Mouse (Mus musculus) MEL (cell line): ENCODE data around the gene Gda. TPM values are rescaled to one million over a fixed set of nuclear protein-coding genes. Genes with fewer than 3 reads are reported as not detected.

Experiments used
- DNase-seq: peaks from one replicate; pipeline ENCODE4 v3.0.0; 2011; ENCODE audit warnings: low read depth, low spot score
- H3K27ac ChIP-seq: 2 replicates; pipeline ENCODE4 v1.5.1; 2012; ENCODE audit warnings: low read depth, mild to moderate bottlenecking, control low read depth, low read length, moderate library complexity; ENCODE audit not compliant: control insufficient read depth
- H3K27me3 ChIP-seq, 2 experiments: fragments of 150-350 bp in 1 of 2; sonication (generic) in 1 of 2; 2 replicates each; pipeline ENCODE4 v1.6.1; 2012; ENCODE audit warnings: low read length in 2 of 2, mild to moderate bottlenecking in 2 of 2, improper control_type of control experiment in 1 of 2, moderate library complexity in 1 of 2; ENCODE audit not compliant: insufficient read depth in 2 of 2, control insufficient read depth in 1 of 2
- H3K36me3 ChIP-seq, 2 experiments: 2 replicates each; pipeline ENCODE4 v1.6.1; 2012 to 2014; ENCODE audit warnings: low read length in 2 of 2, improper control_type of control experiment in 1 of 2, inconsistent platforms in 1 of 2, mild to moderate bottlenecking in 1 of 2; ENCODE audit not compliant: insufficient read depth in 2 of 2, control insufficient read depth in 1 of 2
- H3K4me1 ChIP-seq, 2 experiments: fragments of 150-350 bp in 1 of 2; sonication (generic) in 1 of 2; 2 replicates each; pipeline ENCODE4 v1.6.1; 2012; ENCODE audit warnings: low read length in 2 of 2, improper control_type of control experiment in 1 of 2, mild to moderate bottlenecking in 1 of 2; ENCODE audit not compliant: insufficient read depth in 2 of 2, control insufficient read depth in 1 of 2
- H3K4me3 ChIP-seq, 2 experiments: fragments of 150-350 bp in 1 of 2; sonication (generic) in 1 of 2; 2 replicates each; pipeline ENCODE4 v1.5.1; 2012; ENCODE audit warnings: low read depth in 2 of 2, low read length in 2 of 2, mild to moderate bottlenecking in 2 of 2, moderate library complexity in 2 of 2, control low read depth in 1 of 2, improper control_type of control experiment in 1 of 2; ENCODE audit not compliant: control insufficient read depth in 1 of 2, insufficient read depth in 1 of 2
- H3K79me2 ChIP-seq: 2 replicates; pipeline ENCODE4 v1.6.1; 2012; ENCODE audit warnings: mild to moderate bottlenecking, low read length, moderate library complexity; ENCODE audit not compliant: control insufficient read depth, poor library complexity, insufficient read depth
- H3K9ac ChIP-seq: 2 replicates; pipeline ENCODE4 v1.6.1; 2012; ENCODE audit warnings: low read depth, mild to moderate bottlenecking, control low read depth, low read length, moderate library complexity; ENCODE audit not compliant: control insufficient read depth, poor library complexity, severe bottlenecking
- H3K9me3 ChIP-seq: fragments of 150-350 bp; sonication (generic); replicated peaks from 2 replicates; pipeline ENCODE4 v1.6.1; 2012; ENCODE audit warnings: mild to moderate bottlenecking, low read length, improper control_type of control experiment, moderate library complexity; ENCODE audit not compliant: insufficient read depth
- BHLHE40 ChIP-seq: IDR thresholded peaks from 2 replicates; pipeline ENCODE4 v1.6.1; 2012; ENCODE audit warnings: low read depth, mild to moderate bottlenecking, inconsistent platforms, low read length, improper control_type of control experiment, borderline replicate concordance
- CHD1 ChIP-seq: IDR thresholded peaks from 2 replicates; pipeline ENCODE4 v1.6.1; 2012; ENCODE audit warnings: low read depth, mild to moderate bottlenecking, inconsistent platforms, low read length, improper control_type of control experiment
- CTCF ChIP-seq, 3 experiments: IDR thresholded peaks in 2 of 3; conservative IDR thresholded peaks in 1 of 3; 2 replicates each; pipeline ENCODE4 v1.5.1; 2011 to 2012; ENCODE audit warnings: low read length in 3 of 3, low read depth in 2 of 3, mild to moderate bottlenecking in 2 of 3, improper control_type of control experiment in 1 of 3, inconsistent platforms in 1 of 3, mixed read lengths in 1 of 3, moderate library complexity in 1 of 3; ENCODE audit not compliant: control insufficient read depth in 1 of 3, insufficient read depth in 1 of 3, poor library complexity in 1 of 3, severe bottlenecking in 1 of 3
- E2F4 ChIP-seq: IDR thresholded peaks from 2 replicates; pipeline ENCODE4 v1.6.1; 2011; ENCODE audit warnings: low read depth, low read length, improper control_type of control experiment, borderline replicate concordance
- EP300 ChIP-seq, 2 experiments: IDR thresholded peaks; 2 replicates each; pipeline ENCODE4 v1.6.1; 2011; ENCODE audit warnings: improper control_type of control experiment in 2 of 2, low read length in 2 of 2, low read depth in 1 of 2, mild to moderate bottlenecking in 1 of 2
- ETS1 ChIP-seq: IDR thresholded peaks from 2 replicates; pipeline ENCODE4 v1.6.1; 2012; ENCODE audit warnings: low read depth, mild to moderate bottlenecking, inconsistent platforms, low read length, improper control_type of control experiment, moderate library complexity
- GABPA ChIP-seq: IDR thresholded peaks from 2 replicates; pipeline ENCODE4 v1.6.1; 2012; ENCODE audit warnings: low read depth, mild to moderate bottlenecking, inconsistent platforms, low read length, improper control_type of control experiment, moderate library complexity
- GATA1 ChIP-seq: IDR thresholded peaks from 2 replicates; pipeline ENCODE4 v1.6.1; 2011; ENCODE audit warnings: low read depth, low read length, improper control_type of control experiment
- HCFC1 ChIP-seq: IDR thresholded peaks from 2 replicates; pipeline ENCODE4 v1.6.1; 2012; ENCODE audit warnings: low read depth, mild to moderate bottlenecking, inconsistent platforms, low read length, improper control_type of control experiment, moderate library complexity
- JUND ChIP-seq: IDR thresholded peaks from 2 replicates; pipeline ENCODE4 v1.6.1; 2011; ENCODE audit warnings: low read depth, mild to moderate bottlenecking, improper control_type of control experiment, low read length
- MAFK ChIP-seq: IDR thresholded peaks from 2 replicates; pipeline ENCODE4 v1.6.1; 2011; ENCODE audit warnings: low read depth, mild to moderate bottlenecking, low read length, improper control_type of control experiment, borderline replicate concordance
- MAX ChIP-seq: IDR thresholded peaks from 2 replicates; pipeline ENCODE4 v1.6.1; 2011; ENCODE audit warnings: low read length, improper control_type of control experiment
- MAZ ChIP-seq: IDR thresholded peaks from 2 replicates; pipeline ENCODE4 v1.6.1; 2012; ENCODE audit warnings: low read depth, mild to moderate bottlenecking, inconsistent platforms, low read length, improper control_type of control experiment
- MEF2A ChIP-seq: IDR thresholded peaks from 2 replicates; pipeline ENCODE4 v1.6.1; 2014; ENCODE audit warnings: low read depth, mild to moderate bottlenecking, inconsistent platforms, low read length, improper control_type of control experiment; ENCODE audit not compliant: poor library complexity, insufficient replicate concordance, severe bottlenecking; ENCODE audit errors: extremely low read depth
- MXI1 ChIP-seq: IDR thresholded peaks from 2 replicates; pipeline ENCODE4 v1.6.1; 2011; ENCODE audit warnings: mild to moderate bottlenecking, low read depth, low read length, improper control_type of control experiment
- MYB ChIP-seq: IDR thresholded peaks from 2 replicates; pipeline ENCODE4 v1.6.1; 2011; ENCODE audit warnings: mild to moderate bottlenecking, low read depth, low read length, improper control_type of control experiment
- MYC ChIP-seq: IDR thresholded peaks from 2 replicates; pipeline ENCODE4 v1.6.1; 2011; ENCODE audit warnings: low read depth, mild to moderate bottlenecking, low read length, improper control_type of control experiment, moderate library complexity
- RAD21 ChIP-seq: IDR thresholded peaks from 2 replicates; pipeline ENCODE4 v1.6.1; 2011; ENCODE audit warnings: mild to moderate bottlenecking, low read depth, low read length, improper control_type of control experiment
- RCOR1 ChIP-seq: IDR thresholded peaks from 2 replicates; pipeline ENCODE4 v1.6.1; 2012; ENCODE audit warnings: low read depth, mild to moderate bottlenecking, inconsistent platforms, low read length, improper control_type of control experiment
- SIN3A ChIP-seq: IDR thresholded peaks from 2 replicates; pipeline ENCODE4 v1.6.1; 2012; ENCODE audit warnings: low read length, improper control_type of control experiment, inconsistent platforms
- SMC3 ChIP-seq: IDR thresholded peaks from 2 replicates; pipeline ENCODE4 v1.6.1; 2011; ENCODE audit warnings: low read depth, low read length, improper control_type of control experiment
- TAL1 ChIP-seq: IDR thresholded peaks from 2 replicates; pipeline ENCODE4 v1.6.1; 2012; ENCODE audit warnings: mild to moderate bottlenecking, inconsistent platforms, low read length, moderate library complexity, mixed read lengths
- TBP ChIP-seq: IDR thresholded peaks from 2 replicates; pipeline ENCODE4 v1.8.0; 2011; ENCODE audit warnings: low read depth, low read length, improper control_type of control experiment
- TCF12 ChIP-seq: IDR thresholded peaks from 2 replicates; pipeline ENCODE4 v1.6.1; 2014; ENCODE audit warnings: low read depth, mild to moderate bottlenecking, inconsistent platforms, low read length, improper control_type of control experiment, moderate library complexity
- USF1 ChIP-seq: IDR thresholded peaks from 2 replicates; pipeline ENCODE4 v1.6.1; 2014; ENCODE audit warnings: low read depth, mild to moderate bottlenecking, inconsistent platforms, low read length, improper control_type of control experiment, moderate library complexity
- ZMIZ1 ChIP-seq: IDR thresholded peaks from 2 replicates; pipeline ENCODE4 v1.6.1; 2012; ENCODE audit warnings: low read depth, mild to moderate bottlenecking, inconsistent platforms, low read length, improper control_type of control experiment, moderate library complexity
- ZNF384 ChIP-seq: IDR thresholded peaks from 2 replicates; pipeline ENCODE4 v1.6.1; 2012; ENCODE audit warnings: low read depth, mild to moderate bottlenecking, inconsistent platforms, low read length, improper control_type of control experiment
- polyA plus RNA-seq, 2 experiments: library from polyadenylated mRNA; stranded (reverse) in 1 of 2; unstranded in 1 of 2; fragments of >175 nt in 1 of 2; fragments of >200 nt in 1 of 2; gene quantifications; 2 replicates each; pipeline versions ENCODE4 v1.2.1 to v1.2.4; 2012; ENCODE audit warnings: low replicate concordance in 2 of 2, low read depth in 1 of 2; ENCODE audit not compliant: insufficient read length in 2 of 2, insufficient read depth in 1 of 2, missing spikeins in 1 of 2
- total RNA-seq: library from RNA; depleted of rRNA; stranded (reverse); fragments of 300-350 nt; gene quantifications from 2 replicates; pipeline ENCODE4 v1.2.3, GENCODE M21; 2012

Gda gene
- total and polyA plus RNA-seq, 3 experiments = 0.38 to 2.9 TPM; not detected in 1

DNA sequence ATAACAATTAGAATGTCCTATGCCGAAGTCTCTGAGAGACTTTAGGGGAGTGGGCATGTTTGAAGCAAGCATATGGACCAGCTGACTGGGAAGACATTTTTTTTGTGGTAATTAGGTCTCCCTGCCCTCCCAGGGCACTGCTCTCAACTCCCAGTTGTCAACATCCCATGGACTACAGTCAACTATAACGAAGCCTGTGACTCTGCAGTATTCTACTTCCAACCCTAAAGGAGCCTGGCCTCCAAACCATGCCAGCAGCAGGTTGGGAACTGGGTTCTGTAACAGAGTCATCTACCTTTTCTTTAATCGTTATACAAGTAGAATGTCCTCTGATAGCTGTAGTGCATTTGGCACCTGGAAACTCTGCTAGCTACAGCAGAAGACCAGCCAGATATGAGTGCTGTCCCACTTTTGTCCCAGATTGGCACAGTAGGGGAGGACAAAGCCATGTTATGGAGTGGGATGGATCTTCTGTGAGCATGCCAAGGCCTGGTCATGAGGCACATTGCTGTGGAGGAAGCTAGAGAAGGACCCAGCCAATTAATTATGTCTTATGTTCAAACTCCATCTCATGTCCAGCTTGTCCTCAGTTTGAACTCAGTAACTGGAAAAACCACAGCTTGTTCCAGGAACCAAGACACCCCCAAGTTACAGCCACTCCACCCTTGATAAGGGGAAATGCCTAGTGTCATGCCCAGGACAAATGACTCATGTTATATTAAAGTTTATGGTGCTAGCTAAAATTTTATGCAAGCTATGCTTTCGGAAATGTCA is 96.6 kb downstream of the Gda start:
- Histone ChIP-seq H3K27me3 (no peaks in the 10 kb centered on the region), H3K4me3 (no peak overlapping the region), H3K79me2 (no peaks in the 10 kb centered on the region; the same call in 1 of the 2 replicates), H3K9ac (peak overlapping the region; percentile 57), H3K27ac (peak overlapping the region; percentile 98), H3K36me3 (peaks cover 0 to 53% of the 10 kb centered on the region in 2 experiments; a peak in 2 of 4 replicates), H3K9me3 (no peaks in the 10 kb centered on the region), H3K4me1 (peaks cover 17 to 42% of the 10 kb centered on the region in 2 experiments)
- TF ChIP-seq USF1 (no peak), MAFK (peak; percentile 66; the same call in 1 of the 2 replicates), MEF2A (no peak), ETS1 (peak; percentile 93), RAD21 (0 out of 2 replicates have a peak, but pooled peaks have one; percentile 4), ZNF384 (no peak), E2F4 (peak; percentile 91), GATA1 (peak; percentile 89), MYB (peak; percentile 61; the same call in 1 of the 2 replicates), EP300 (IDR thresholded peaks at IDR 0.05; ENCODE audit: low read depth in 1 of 2, low read length in 2 of 2) (peak; percentile 90 to 98), GABPA (peak; percentile 64; the same call in 1 of the 2 replicates), MYC (peak; percentile 81), TCF12 (peak; percentile 66), RCOR1 (peak; percentile 43; the same call in 1 of the 2 replicates), SIN3A (peak; percentile 92), JUND (peak; percentile 92), CHD1 (no peak), TAL1 (peak; percentile 76)
- peak; percentile 91 for DNase-seq

DNA sequence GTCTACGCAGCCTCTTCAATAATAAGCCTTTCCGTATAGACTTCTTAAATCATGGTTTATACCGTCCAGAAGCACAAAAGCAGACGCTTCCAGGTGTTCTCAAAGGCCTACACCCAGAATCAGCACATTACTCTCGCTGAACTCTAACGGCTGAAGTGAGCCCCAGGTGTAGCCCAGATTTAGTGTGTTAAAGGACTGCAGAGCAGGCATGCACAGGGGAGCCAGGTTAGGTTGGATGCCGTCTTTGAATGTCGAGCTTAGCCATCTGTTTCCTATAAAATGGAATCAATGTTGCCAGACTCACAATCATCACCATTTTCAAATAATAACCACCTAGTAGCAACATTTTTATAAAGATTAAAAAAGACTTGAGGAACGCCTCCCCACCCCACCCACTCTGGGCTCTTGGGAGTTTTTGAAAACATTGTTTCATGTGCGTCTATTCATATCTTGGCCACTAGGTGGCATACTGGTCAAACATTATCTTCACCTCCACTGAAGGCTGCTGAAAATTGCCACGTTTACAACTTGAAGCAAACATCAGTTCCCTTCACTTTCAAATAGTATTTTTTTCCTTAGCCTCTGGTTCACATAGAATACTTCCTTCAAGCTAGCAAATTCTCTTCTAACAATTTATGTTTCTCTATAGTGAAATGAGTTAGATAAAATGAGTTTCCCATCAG is 100.0 kb downstream of the Gda start:
- Histone ChIP-seq H3K9me3 (no peaks in the 10 kb centered on the region), H3K9ac (peak overlapping the region; percentile 36), H3K4me3 (peak overlapping the region in 1 of 2 experiments; percentile 17; a peak in 1 of 4 replicates), H3K27ac (peak overlapping the region; percentile 78; the same call in 1 of the 2 replicates), H3K27me3 (no peaks in the 10 kb centered on the region), H3K4me1 (peaks cover 16 to 34% of the 10 kb centered on the region in 2 experiments), H3K79me2 (no peaks in the 10 kb centered on the region; the same call in 1 of the 2 replicates), H3K36me3 (peaks cover 0 to 40% of the 10 kb centered on the region in 2 experiments; a peak in 2 of 4 replicates)
- DNase-seq = peak; percentile 90
- peak; percentile 44 to 99 (median 64) for TF ChIP-seq CTCF (IDR thresholded peaks at IDR 0.05 in 2 of 3, conservative IDR thresholded peaks at IDR 0.05 in 1 of 3; ENCODE audit: control insufficient read depth in 1 of 3, insufficient read depth in 1 of 3, low read depth in 2 of 3, low read length in 3 of 3, poor library complexity in 1 of 3, severe bottlenecking in 1 of 3)
- peak; percentile 71 for TF ChIP-seq ZNF384
- TF ChIP-seq HCFC1 = 0 out of 2 replicates have a peak, but pooled peaks have one; percentile 29
- peak; percentile 33; the same call in 1 of the 2 replicates for TF ChIP-seq ETS1
- peak; percentile 59; the same call in 1 of the 2 replicates for TF ChIP-seq MAX
- peak; percentile 30; the same call in 1 of the 2 replicates for TF ChIP-seq ZMIZ1
- TF ChIP-seq CHD1 = no peak
- TF ChIP-seq TCF12 = no peak; the same call in 1 of the 2 replicates
- no peak; the same call in 1 of the 2 replicates for TF ChIP-seq JUND
- peak; percentile 83 for TF ChIP-seq SIN3A
- peak; percentile 99 for TF ChIP-seq SMC3
- TF ChIP-seq MAZ = peak; percentile 78; the same call in 1 of the 2 replicates
- no peak; the same call in none of the 2 replicates for TF ChIP-seq RAD21
- peak; percentile 52; the same call in 1 of the 2 replicates for TF ChIP-seq TBP
- peak; percentile 44; the same call in 1 of the 2 replicates for TF ChIP-seq MXI1
- 0 out of 2 replicates have a peak, but pooled peaks have one; percentile 31 for TF ChIP-seq BHLHE40
- no peak for TF ChIP-seq MYB
- peak; percentile 20; the same call in 1 of the 2 replicates for TF ChIP-seq GABPA
